Mouse (Mus musculus): Measurements from ENCODE around the gene Emc7. TPM values are rescaled to one million over a fixed set of nuclear protein-coding genes. Genes with fewer than 3 reads are reported as not detected.

The Emc7 gene
- polyA plus RNA-seq, 1 experiment from 2014 or later = 32.8 TPM

DNA sequence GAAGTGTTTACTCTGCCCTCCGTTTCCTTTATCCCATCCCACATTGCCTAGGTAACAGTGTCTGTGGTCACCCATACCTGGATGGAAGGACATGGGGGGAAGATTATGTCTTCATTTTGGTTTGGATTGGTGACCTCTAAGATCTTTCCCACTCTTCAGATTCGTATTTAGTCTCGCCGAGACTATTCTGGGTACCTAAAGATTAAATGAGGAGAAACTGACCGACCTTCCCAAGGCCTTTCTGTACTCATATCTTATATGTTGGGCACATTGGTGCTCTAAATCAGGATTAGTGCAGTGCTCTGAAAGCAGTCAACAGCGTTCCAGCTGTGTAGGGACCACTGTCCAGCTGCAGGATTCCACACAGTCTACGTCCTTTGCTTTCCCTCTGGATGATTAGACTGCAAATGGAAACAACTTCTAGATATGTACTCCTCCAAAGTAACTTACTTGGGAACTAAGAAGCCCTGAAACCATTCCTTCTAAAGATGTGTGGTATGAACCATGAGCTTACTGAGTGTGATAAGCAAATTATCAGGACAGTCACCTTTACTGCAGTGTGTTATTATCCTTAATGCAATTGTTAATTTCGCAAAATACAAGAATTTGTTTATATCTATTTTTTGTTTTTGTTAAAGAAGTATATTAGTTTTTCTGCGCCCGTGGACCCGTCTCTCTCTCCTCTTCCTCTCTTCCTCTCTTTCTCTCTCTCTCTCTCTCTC is 38.9 kb downstream of the Emc7 start:
- H3K9me3 ChIP-seq (replicated peaks; ENCODE audit: low read length) = no peaks in the 10 kb centered on the region
- H3K4me1 ChIP-seq (replicated peaks; ENCODE audit: insufficient read depth, low read length) = 0 out of 2 replicates have a peak, but pooled peaks cover 5% of the 10 kb centered on the region
- no peaks in the 10 kb centered on the region for H3K36me3 ChIP-seq (ENCODE audit: insufficient read depth, low read length)
- 40% methylated on average over 11 of the region's 11 CpGs for WGBS
- TF ChIP-seq CTCF (IDR thresholded peaks at IDR 0.05; ENCODE audit: low read depth) = no peak
- ATAC-seq (replicated peaks; ENCODE audit: low FRiP score, low read depth) (no peak), DNase-seq (ENCODE audit: low spot score) (peak; percentile 22)
- peak overlapping the region; percentile 99 for H3K9ac ChIP-seq (ENCODE audit: low read depth, low read length)
- H3K27ac ChIP-seq = peak overlapping the region; percentile 99
- peak overlapping the region; percentile 78 for H3K4me3 ChIP-seq (replicated peaks; ENCODE audit: low read depth, low read length)
- H3K4me2 ChIP-seq (ENCODE audit: low read length) = peak overlapping the region; percentile 84
- H3K27me3 ChIP-seq (ENCODE audit: insufficient read depth, low read length) = no peaks in the 10 kb centered on the region

DNA sequence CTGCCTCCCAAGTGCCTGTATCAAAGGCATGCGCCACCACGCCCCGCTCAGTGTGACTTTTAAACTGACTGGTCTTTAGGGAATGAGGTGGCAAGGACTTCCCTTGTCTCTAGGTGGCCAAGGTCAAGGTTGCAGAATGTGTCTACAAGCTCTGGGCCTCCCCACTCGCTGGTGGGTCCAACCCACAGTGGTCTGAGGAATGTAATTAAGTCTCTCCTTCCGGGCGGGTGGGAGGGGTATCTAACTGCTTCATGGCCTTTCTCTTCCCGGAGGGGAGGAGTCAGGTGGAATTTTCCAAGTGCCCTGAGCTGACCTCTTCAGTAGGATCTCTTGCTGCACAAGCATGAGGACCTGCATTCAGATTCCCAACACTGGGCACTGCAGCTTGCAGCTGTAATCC is 43.1 kb downstream of the Emc7 start:
- Histone ChIP-seq H3K4me1 (replicated peaks; ENCODE audit: insufficient read depth, low read length) (no peaks in the 10 kb centered on the region), H3K4me2 (ENCODE audit: low read length) (no peak overlapping the region), H3K9me3 (replicated peaks; ENCODE audit: low read length) (no peaks in the 10 kb centered on the region), H3K27me3 (ENCODE audit: insufficient read depth, low read length) (no peaks in the 10 kb centered on the region), H3K9ac (ENCODE audit: low read depth, low read length) (no peak overlapping the region), H3K27ac (no peak overlapping the region), H3K36me3 (ENCODE audit: insufficient read depth, low read length) (no peaks in the 10 kb centered on the region), H3K4me3 (replicated peaks; ENCODE audit: low read depth, low read length) (no peak overlapping the region)
- TF ChIP-seq CTCF (IDR thresholded peaks at IDR 0.05; ENCODE audit: low read depth) = no peak
- 48% methylated on average over 7 of the region's 7 CpGs for WGBS
- no peak for ATAC-seq (replicated peaks; ENCODE audit: low FRiP score, low read depth)
- no peak for DNase-seq (ENCODE audit: low spot score)

GRCm38 (mm10) chr2:112501209-112501608 is 46.4 kb downstream of the Emc7 start:
- H3K4me3 ChIP-seq (replicated peaks; ENCODE audit: low read depth, low read length) = no peak overlapping the region
- 6% methylated on average over 6 of the region's 6 CpGs for WGBS
- peak; percentile 80 for TF ChIP-seq CTCF (IDR thresholded peaks at IDR 0.05; ENCODE audit: low read depth)
- H3K27ac ChIP-seq = no peak overlapping the region
- DNase-seq (ENCODE audit: low spot score) (peak; percentile 94), ATAC-seq (replicated peaks; ENCODE audit: low FRiP score, low read depth) (peak; percentile 86)
- no peak overlapping the region for H3K4me2 ChIP-seq (ENCODE audit: low read length)
- no peaks in the 10 kb centered on the region for H3K4me1 ChIP-seq (replicated peaks; ENCODE audit: insufficient read depth, low read length)
- H3K36me3 ChIP-seq (ENCODE audit: insufficient read depth, low read length) = no peaks in the 10 kb centered on the region
- no peak overlapping the region for H3K9ac ChIP-seq (ENCODE audit: low read depth, low read length)
- H3K27me3 ChIP-seq (ENCODE audit: insufficient read depth, low read length) = no peaks in the 10 kb centered on the region
- H3K9me3 ChIP-seq (replicated peaks; ENCODE audit: low read length) = no peaks in the 10 kb centered on the region

DNA sequence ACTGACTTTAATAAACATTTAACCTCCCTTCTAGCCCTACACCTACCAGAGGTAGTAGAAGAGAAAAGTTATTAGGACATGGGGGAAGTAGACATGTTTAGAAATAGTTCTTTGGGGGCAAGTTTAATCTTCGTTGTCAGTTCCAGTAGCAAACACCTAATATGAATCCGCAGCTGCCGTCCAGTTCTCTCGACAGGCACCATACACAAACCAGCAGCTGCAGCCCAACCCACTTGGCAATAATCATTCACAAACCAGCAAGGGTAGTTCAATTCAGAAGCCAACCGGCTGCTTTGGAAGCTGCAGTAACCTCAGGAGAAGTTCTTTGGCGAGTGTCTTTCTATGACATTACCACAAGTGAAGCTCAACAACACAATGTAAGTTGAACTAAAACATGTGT is 49.2 kb downstream of the Emc7 start:
- 87% methylated on average over 6 of the region's 6 CpGs for WGBS
- no peak for TF ChIP-seq CTCF (IDR thresholded peaks at IDR 0.05; ENCODE audit: low read depth)

GRCm38 (mm10) chr2:112506841-112507435 is 52.1 kb downstream of the Emc7 start:
- WGBS = 82% methylated on average over 5 of the region's 5 CpGs
- Histone ChIP-seq H3K4me3 (replicated peaks; ENCODE audit: low read depth, low read length) (no peak overlapping the region), H3K36me3 (ENCODE audit: insufficient read depth, low read length) (no peaks in the 10 kb centered on the region), H3K9ac (ENCODE audit: low read depth, low read length) (no peak overlapping the region), H3K4me1 (replicated peaks; ENCODE audit: insufficient read depth, low read length) (no peaks in the 10 kb centered on the region), H3K4me2 (ENCODE audit: low read length) (no peak overlapping the region), H3K9me3 (replicated peaks; ENCODE audit: low read length) (no peaks in the 10 kb centered on the region), H3K27ac (no peak overlapping the region), H3K27me3 (ENCODE audit: insufficient read depth, low read length) (no peaks in the 10 kb centered on the region)
- DNase-seq (ENCODE audit: low spot score) (no peak), ATAC-seq (replicated peaks; ENCODE audit: low FRiP score, low read depth) (no peak)
- TF ChIP-seq CTCF (IDR thresholded peaks at IDR 0.05; ENCODE audit: low read depth) = no peak

More for the DNA sequence above, 49.2 kb downstream of the Emc7 start:
- DNase-seq (ENCODE audit: low spot score) (no peak), ATAC-seq (replicated peaks; ENCODE audit: low FRiP score, low read depth) (no peak)
- Histone ChIP-seq H3K9ac (ENCODE audit: low read depth, low read length) (no peak overlapping the region), H3K9me3 (replicated peaks; ENCODE audit: low read length) (no peaks in the 10 kb centered on the region), H3K27me3 (ENCODE audit: insufficient read depth, low read length) (no peaks in the 10 kb centered on the region), H3K4me1 (replicated peaks; ENCODE audit: insufficient read depth, low read length) (no peaks in the 10 kb centered on the region), H3K4me3 (replicated peaks; ENCODE audit: low read depth, low read length) (no peak overlapping the region), H3K27ac (no peak overlapping the region), H3K4me2 (ENCODE audit: low read length) (no peak overlapping the region), H3K36me3 (ENCODE audit: insufficient read depth, low read length) (no peaks in the 10 kb centered on the region)

DNA sequence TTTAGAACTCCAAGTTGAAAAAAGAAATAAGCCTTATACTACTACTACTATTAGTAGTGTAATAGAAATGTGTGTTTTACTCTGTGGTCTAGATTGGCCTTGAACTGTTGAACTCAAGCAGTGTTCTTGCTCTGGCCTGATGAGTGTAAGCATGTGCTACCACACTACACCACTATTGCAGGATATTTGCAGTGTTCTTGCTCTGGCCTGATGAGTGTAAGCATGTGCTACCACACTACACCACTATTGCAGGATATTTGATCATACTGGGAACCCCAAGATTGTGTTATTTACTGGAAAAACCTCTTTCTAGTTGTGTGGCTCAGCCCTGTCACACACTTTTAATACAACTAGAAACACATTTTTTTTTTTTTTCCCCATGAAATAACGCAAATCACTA is 52.6 kb downstream of the Emc7 start:
- no peak overlapping the region for H3K4me3 ChIP-seq (replicated peaks; ENCODE audit: low read depth, low read length)
- DNase-seq (ENCODE audit: low spot score) = no peak
- no peak overlapping the region for H3K4me2 ChIP-seq (ENCODE audit: low read length)
- TF ChIP-seq CTCF (IDR thresholded peaks at IDR 0.05; ENCODE audit: low read depth) = no peak
- no peaks in the 10 kb centered on the region for H3K4me1 ChIP-seq (replicated peaks; ENCODE audit: insufficient read depth, low read length)
- no peaks in the 10 kb centered on the region for H3K27me3 ChIP-seq (ENCODE audit: insufficient read depth, low read length)
- no peaks in the 10 kb centered on the region for H3K9me3 ChIP-seq (replicated peaks; ENCODE audit: low read length)
- H3K9ac ChIP-seq (ENCODE audit: low read depth, low read length) = no peak overlapping the region
- no peak for ATAC-seq (replicated peaks; ENCODE audit: low FRiP score, low read depth)
- WGBS = 97% methylated on average over 1 of the region's 1 CpGs
- no peak overlapping the region for H3K27ac ChIP-seq
- no peaks in the 10 kb centered on the region for H3K36me3 ChIP-seq (ENCODE audit: insufficient read depth, low read length)

Measured in kidney, postnatal 0 days (tissue).